Mouse (Mus musculus): ENCODE measurements around the gene Dpp8. TPM values are rescaled to one million over a fixed set of nuclear protein-coding genes. Genes with fewer than 3 reads are reported as not detected.
"Not testable (repeated sequence)": the region's sequence is repeated elsewhere in the genome, so short reads cannot be mapped to it uniquely, and the experiment has no call there.

Dpp8 gene
- polyA plus RNA-seq, 1 experiment = 24.4 TPM

DNA sequence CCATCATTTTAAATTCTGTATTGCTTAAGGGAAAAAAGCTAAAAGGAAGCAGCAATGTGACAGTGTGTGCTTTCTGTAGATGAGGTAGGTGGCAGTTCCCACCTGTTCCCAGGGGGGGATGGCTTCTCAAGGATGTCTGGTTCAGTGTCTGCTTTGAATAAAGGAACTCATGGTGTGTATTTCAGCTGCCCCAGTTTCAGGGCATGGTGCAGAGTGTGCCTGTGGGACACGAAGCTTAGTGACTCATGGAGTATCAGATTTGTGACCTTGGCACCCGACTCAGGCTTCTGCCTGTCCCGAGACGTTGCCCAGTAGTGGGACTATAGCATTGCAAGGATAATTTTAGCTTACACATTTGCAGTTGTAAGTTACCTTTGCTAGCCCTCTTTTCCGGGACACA, 45.3 kb downstream of the Dpp8 start:
- TF ChIP-seq POLR2AphosphoS2 (IDR thresholded peaks at IDR 0.05; ENCODE audit: insufficient read length, low read depth) = no peak
- TF ChIP-seq MYOD1 (IDR thresholded peaks at IDR 0.05; ENCODE audit: control insufficient read depth in 1 of 3, insufficient read length in 2 of 3, low read depth in 2 of 3) = peak in 1 of 3 experiments; percentile 22
- Histone ChIP-seq H3K4me3 (no peak overlapping the region), H3K4me2 (ENCODE audit: low read depth) (no peak overlapping the region), H3K36me3 (ENCODE audit: control insufficient read depth, insufficient read depth) (peaks cover 55% of the 10 kb centered on the region), H3K27me3 (ENCODE audit: control insufficient read depth, insufficient read depth, insufficient read length) (no peaks in the 10 kb centered on the region), H3K79me2 (ENCODE audit: control insufficient read depth, insufficient read depth) (no peaks in the 10 kb centered on the region), H3ac (ENCODE audit: control insufficient read depth, insufficient read length) (no peak overlapping the region)

- not testable (repeated sequence) for H3K79me2 ChIP-seq (ENCODE audit: control insufficient read depth, insufficient read depth); H3K4me2 ChIP-seq (ENCODE audit: low read depth); H3K27me3 ChIP-seq (ENCODE audit: control insufficient read depth, insufficient read depth, insufficient read length); H3K4me3 ChIP-seq; H3ac ChIP-seq (ENCODE audit: control insufficient read depth, insufficient read length)
- peaks cover 47% of the 10 kb centered on the region for H3K36me3 ChIP-seq (ENCODE audit: control insufficient read depth, insufficient read depth)
Observed at GRCm38 (mm10) chr9:65080141-65080540, 47.9 kb downstream of the Dpp8 start.

GRCm38 (mm10) chr9:65083075-65083765, 51.0 kb downstream of the Dpp8 start:
- no peaks in the 10 kb centered on the region for H3K27me3 ChIP-seq (ENCODE audit: control insufficient read depth, insufficient read depth, insufficient read length)
- TF ChIP-seq SRF (IDR thresholded peaks at IDR 0.05; ENCODE audit: control insufficient read depth, insufficient read length, low read depth) = no peak
- no peak for TF ChIP-seq CEBPB (IDR thresholded peaks at IDR 0.05; ENCODE audit: insufficient read depth, poor library complexity, severe bottlenecking)
- no peak for TF ChIP-seq TCF12 (IDR thresholded peaks at IDR 0.05; ENCODE audit: insufficient read depth, poor library complexity, severe bottlenecking)
- no peak for TF ChIP-seq REST (IDR thresholded peaks at IDR 0.05; ENCODE audit: insufficient read depth, insufficient read length)
- no peak for TF ChIP-seq MYOD1 (IDR thresholded peaks at IDR 0.05; ENCODE audit: control insufficient read depth in 1 of 3, insufficient read length in 2 of 3, low read depth in 2 of 3)
- no peak for TF ChIP-seq MAX (IDR thresholded peaks at IDR 0.05; ENCODE audit: low read depth)
- no peak for TF ChIP-seq POLR2A (IDR thresholded peaks at IDR 0.05; ENCODE audit: insufficient read length, low read depth)
- TF ChIP-seq E2F4 (IDR thresholded peaks at IDR 0.05; ENCODE audit: insufficient read depth) = no peak
- TF ChIP-seq POLR2AphosphoS2 (IDR thresholded peaks at IDR 0.05; ENCODE audit: insufficient read length, low read depth) = no peak
- no peak overlapping the region for H3K4me3 ChIP-seq
- H3K79me2 ChIP-seq (ENCODE audit: control insufficient read depth, insufficient read depth) = no peaks in the 10 kb centered on the region
- peaks cover 38% of the 10 kb centered on the region for H3K36me3 ChIP-seq (ENCODE audit: control insufficient read depth, insufficient read depth)
- H3K4me2 ChIP-seq (ENCODE audit: low read depth) = no peak overlapping the region
- H3ac ChIP-seq (ENCODE audit: control insufficient read depth, insufficient read length) = no peak overlapping the region

DNA sequence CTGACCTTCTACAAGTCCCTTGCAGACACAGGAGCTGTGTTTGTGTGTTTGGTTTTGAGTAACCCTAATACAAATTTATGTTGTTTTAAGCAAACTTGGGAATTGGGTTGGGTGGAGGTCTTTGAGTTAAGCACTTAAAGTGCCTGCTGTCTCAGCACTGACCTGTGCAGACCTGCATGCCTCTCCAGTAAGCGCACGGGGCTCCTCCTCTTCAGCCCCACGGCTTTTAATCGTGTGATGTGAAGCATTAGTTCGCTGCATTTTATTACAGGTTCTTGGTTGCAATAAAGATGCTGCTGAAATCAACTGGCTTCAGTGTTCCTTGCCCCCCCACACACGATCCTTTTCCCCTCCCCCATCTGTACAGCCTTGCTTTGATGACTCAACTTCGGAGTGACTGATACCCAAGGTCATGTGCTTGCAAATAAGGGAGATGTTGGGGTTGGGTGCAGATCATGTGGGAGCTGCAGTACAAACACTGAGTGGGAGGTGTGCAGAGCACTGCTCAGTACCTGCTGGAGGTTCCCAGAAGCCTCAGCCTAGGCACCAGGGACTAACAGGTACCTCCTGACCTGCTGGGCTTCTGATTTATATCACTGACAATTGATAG, 52.1 kb downstream of the Dpp8 start:
- Histone ChIP-seq H3K4me2 (ENCODE audit: low read depth) (no peak overlapping the region), H3K36me3 (ENCODE audit: control insufficient read depth, insufficient read depth) (peaks cover 27% of the 10 kb centered on the region), H3K27me3 (ENCODE audit: control insufficient read depth, insufficient read depth, insufficient read length) (no peaks in the 10 kb centered on the region), H3ac (ENCODE audit: control insufficient read depth, insufficient read length) (no peak overlapping the region), H3K4me3 (no peak overlapping the region), H3K79me2 (ENCODE audit: control insufficient read depth, insufficient read depth) (no peaks in the 10 kb centered on the region)
- TF ChIP-seq USF1 (IDR thresholded peaks at IDR 0.05; ENCODE audit: low read depth) (peak; percentile 27), POLR2A (IDR thresholded peaks at IDR 0.05; ENCODE audit: insufficient read length, low read depth) (no peak)

- Histone ChIP-seq H3K36me3 (ENCODE audit: control insufficient read depth, insufficient read depth) (peaks cover 21% of the 10 kb centered on the region), H3ac (ENCODE audit: control insufficient read depth, insufficient read length) (no peak overlapping the region), H3K27me3 (ENCODE audit: control insufficient read depth, insufficient read depth, insufficient read length) (no peaks in the 10 kb centered on the region), H3K79me2 (ENCODE audit: control insufficient read depth, insufficient read depth) (no peaks in the 10 kb centered on the region), H3K4me2 (ENCODE audit: low read depth) (no peak overlapping the region), H3K4me3 (no peak overlapping the region)
- TF ChIP-seq MAX (IDR thresholded peaks at IDR 0.05; ENCODE audit: low read depth) (no peak), TCF12 (IDR thresholded peaks at IDR 0.05; ENCODE audit: insufficient read depth, poor library complexity, severe bottlenecking) (no peak), POLR2A (IDR thresholded peaks at IDR 0.05; ENCODE audit: insufficient read length, low read depth) (no peak)
Observed at GRCm38 (mm10) chr9:65085270-65085669, 53.1 kb downstream of the Dpp8 start.

DNA sequence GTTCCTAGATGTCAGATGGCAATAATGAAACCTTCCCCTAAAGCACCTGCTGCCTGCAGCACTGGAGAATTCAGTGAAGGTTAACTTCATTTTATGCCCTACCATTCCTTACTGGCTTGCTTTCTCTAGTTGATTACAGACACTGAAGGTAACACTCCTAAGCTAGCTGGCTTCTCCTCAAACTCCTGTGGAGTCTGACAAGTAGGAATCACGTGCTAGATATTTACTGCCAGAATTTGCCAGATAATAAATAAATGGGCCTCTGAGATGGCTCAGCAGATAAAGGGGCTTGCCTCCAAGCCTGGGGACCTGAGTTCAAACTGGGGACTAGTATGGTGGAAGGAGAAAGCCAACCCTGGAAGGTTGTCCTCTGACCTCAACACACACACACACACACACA, 54.6 kb downstream of the Dpp8 start:
- no peak for TF ChIP-seq USF1 (IDR thresholded peaks at IDR 0.05; ENCODE audit: low read depth)
- TF ChIP-seq E2F4 (IDR thresholded peaks at IDR 0.05; ENCODE audit: insufficient read depth) = no peak
- no peak for TF ChIP-seq TCF3 (IDR thresholded peaks at IDR 0.05; ENCODE audit: insufficient read length, low read depth)
- H3K79me2 ChIP-seq (ENCODE audit: control insufficient read depth, insufficient read depth) = no peaks in the 10 kb centered on the region

More for the DNA sequence above, 54.6 kb downstream of the Dpp8 start:
- no peak overlapping the region for H3K4me3 ChIP-seq
- H3K36me3 ChIP-seq (ENCODE audit: control insufficient read depth, insufficient read depth) = peaks cover 10% of the 10 kb centered on the region
- H3K4me2 ChIP-seq (ENCODE audit: low read depth) = no peak overlapping the region
- H3ac ChIP-seq (ENCODE audit: control insufficient read depth, insufficient read length) = no peak overlapping the region
- H3K27me3 ChIP-seq (ENCODE audit: control insufficient read depth, insufficient read depth, insufficient read length) = no peaks in the 10 kb centered on the region
